Mouse (Mus musculus) cerebellum, adult 9-10 months (tissue): ENCODE results near the gene Atp7b.

Source experiments
- DNase-seq: peaks from one replicate; pipeline ENCODE4 v3.0.0; 2022

Gene Atp7b

GRCm38 (mm10) chr8:22059821-22060445 lies at the start of gene Atp7b:
Atp7b (minus strand) TSS chr8:22060305.
- DNase-seq = peak; percentile 75

- no peak for DNase-seq
Observed at GRCm38 (mm10) chr8:22107020-22107419, 46.9 kb upstream of the Atp7b start.

GRCm38 (mm10) chr8:22091568-22091967 lies 31.5 kb upstream of the Atp7b start:
- no peak for DNase-seq

- DNase-seq = no peak
Observed at GRCm38 (mm10) chr8:22089226-22089625, 29.1 kb upstream of the Atp7b start.

- DNase-seq = no peak
Observed at GRCm38 (mm10) chr8:22079313-22080007, 19.4 kb upstream of the Atp7b start.

GRCm38 (mm10) chr8:22061126-22061525 lies 1.0 kb upstream of the Atp7b start:
- DNase-seq = peak; percentile 50

- DNase-seq = peak; percentile 97
Observed at GRCm38 (mm10) chr8:22060446-22060889, 363 bp upstream of the Atp7b start, which contains the start of gene Alg11. Alg11 (plus strand) TSS chr8:22060721.

GRCm38 (mm10) chr8:22059153-22059738 lies 859 bp downstream of the Atp7b start:
- no peak for DNase-seq

GRCm38 (mm10) chr8:22058368-22058767 lies 1.7 kb downstream of the Atp7b start:
- no peak for DNase-seq

GRCm38 (mm10) chr8:22056850-22057249 lies 3.3 kb downstream of the Atp7b start:
- DNase-seq = no peak

GRCm38 (mm10) chr8:22055492-22055877 lies 4.6 kb downstream of the Atp7b start:
- no peak for DNase-seq

GRCm38 (mm10) chr8:22054674-22055491 lies 5.2 kb downstream of the Atp7b start:
- no peak for DNase-seq

- peak; percentile 34 for DNase-seq
Observed at GRCm38 (mm10) chr8:22047699-22048464, 12.2 kb downstream of the Atp7b start.

GRCm38 (mm10) chr8:22043706-22044105 lies 16.4 kb downstream of the Atp7b start:
- no peak for DNase-seq

GRCm38 (mm10) chr8:22042515-22042914 lies 17.6 kb downstream of the Atp7b start:
- DNase-seq = no peak

GRCm38 (mm10) chr8:22040153-22040509 lies 20.0 kb downstream of the Atp7b start:
- no peak for DNase-seq

GRCm38 (mm10) chr8:22039468-22040152 lies 20.5 kb downstream of the Atp7b start:
- DNase-seq = no peak

GRCm38 (mm10) chr8:22037022-22037421 lies 23.1 kb downstream of the Atp7b start:
- DNase-seq = peak; percentile 12

- peak; percentile 15 for DNase-seq
Observed at GRCm38 (mm10) chr8:22036137-22036536, 24.0 kb downstream of the Atp7b start.

GRCm38 (mm10) chr8:22030990-22031389 lies 29.1 kb downstream of the Atp7b start:
- no peak for DNase-seq

- no peak for DNase-seq
Observed at GRCm38 (mm10) chr8:22028973-22029372, 31.1 kb downstream of the Atp7b start.

GRCm38 (mm10) chr8:22025241-22025640 lies 34.9 kb downstream of the Atp7b start:
- DNase-seq = no peak
